Mouse (Mus musculus): ENCODE results near the gene Tmem163. TPM values are rescaled to one million over a fixed set of nuclear protein-coding genes. Genes with fewer than 3 reads are reported as not detected.

Gene Tmem163
- total and polyA plus RNA-seq, 3 experiments: 0.05 TPM; not detected in 2

- Histone ChIP-seq H3K4me3 (ENCODE audit: low read depth, low read length) (no peak overlapping the region), H3K9me3 (replicated peaks) (peaks cover 53% of the 10 kb centered on the region), H3K27me3 (ENCODE audit: insufficient read depth, low read length) (no peaks in the 10 kb centered on the region), H3K36me3 (replicated peaks) (no peaks in the 10 kb centered on the region), H3K4me1 (ENCODE audit: insufficient read depth, low read depth, low read length) (no peaks in the 10 kb centered on the region)
- ATAC-seq (ENCODE audit: extremely low read depth, insufficient number of reproducible peaks, low FRiP score, poor library complexity, severe bottlenecking) (no peak), DNase-seq (ENCODE audit: low spot score) (no peak)
- TF ChIP-seq CTCF (IDR thresholded peaks at IDR 0.05; ENCODE audit: low read depth, low read length) (no peak), TAL1 (conservative IDR thresholded peaks at IDR 0.05; ENCODE audit: low read depth, low read length) (no peak), GATA2 (IDR thresholded peaks at IDR 0.05; ENCODE audit: borderline replicate concordance, low read depth, low read length) (no peak), POLR2AphosphoS5 (IDR thresholded peaks at IDR 0.05; ENCODE audit: insufficient replicate concordance, low read depth, low read length) (no peak), GATA1 (IDR thresholded peaks at IDR 0.05; ENCODE audit: borderline replicate concordance, low read length) (no peak)
Observed at GRCm38 (mm10) chr1:127537204-127538038, 141.9 kb downstream of the Tmem163 start.

- DNase-seq (ENCODE audit: low spot score): no peak
- no peak for TF ChIP-seq GATA1 (IDR thresholded peaks at IDR 0.05; ENCODE audit: borderline replicate concordance, low read length)
- no peak for ATAC-seq (ENCODE audit: extremely low read depth, insufficient number of reproducible peaks, low FRiP score, poor library complexity, severe bottlenecking)
- Histone ChIP-seq H3K36me3 (replicated peaks) (no peaks in the 10 kb centered on the region), H3K4me3 (ENCODE audit: low read depth, low read length) (no peak overlapping the region), H3K9me3 (replicated peaks) (peaks cover 45% of the 10 kb centered on the region), H3K4me1 (ENCODE audit: insufficient read depth, low read depth, low read length) (no peaks in the 10 kb centered on the region), H3K27me3 (ENCODE audit: insufficient read depth, low read length) (no peaks in the 10 kb centered on the region)
Observed at GRCm38 (mm10) chr1:127536448-127536847, 142.9 kb downstream of the Tmem163 start.

DNA sequence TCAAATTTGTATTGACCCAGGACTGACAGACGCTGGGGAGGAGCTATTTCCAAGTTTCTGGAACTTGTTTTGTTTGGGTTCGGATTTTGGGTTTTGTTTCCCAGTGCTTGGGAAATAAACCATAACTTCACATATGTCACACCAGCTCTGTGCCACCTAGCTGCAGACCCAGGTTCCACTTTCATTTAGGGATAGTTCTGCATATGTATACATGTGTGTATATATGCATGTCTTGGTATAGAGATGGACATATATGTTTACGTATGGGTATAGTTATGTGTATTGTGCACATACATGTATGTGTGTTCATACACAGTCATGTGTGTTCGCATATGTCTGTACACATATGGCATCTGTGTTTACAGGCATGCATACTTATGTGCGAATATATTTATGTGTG lies 147.6 kb downstream of the Tmem163 start:
- no peak for DNase-seq (ENCODE audit: low spot score)
- H3K9me3 ChIP-seq (replicated peaks): peaks cover 30% of the 10 kb centered on the region
- no peaks in the 10 kb centered on the region for H3K4me1 ChIP-seq (ENCODE audit: insufficient read depth, low read depth, low read length)
- no peak for ATAC-seq (ENCODE audit: extremely low read depth, insufficient number of reproducible peaks, low FRiP score, poor library complexity, severe bottlenecking)
- H3K27me3 ChIP-seq (ENCODE audit: insufficient read depth, low read length): no peaks in the 10 kb centered on the region
- H3K36me3 ChIP-seq (replicated peaks): no peaks in the 10 kb centered on the region
- H3K4me3 ChIP-seq (ENCODE audit: low read depth, low read length): no peak overlapping the region
- no peak for TF ChIP-seq GATA1 (IDR thresholded peaks at IDR 0.05; ENCODE audit: borderline replicate concordance, low read length)
- TF ChIP-seq CTCF (IDR thresholded peaks at IDR 0.05; ENCODE audit: low read depth, low read length): no peak
- no peak for TF ChIP-seq POLR2AphosphoS5 (IDR thresholded peaks at IDR 0.05; ENCODE audit: insufficient replicate concordance, low read depth, low read length)
- no peak for TF ChIP-seq TAL1 (conservative IDR thresholded peaks at IDR 0.05; ENCODE audit: low read depth, low read length)
- TF ChIP-seq GATA2 (IDR thresholded peaks at IDR 0.05; ENCODE audit: borderline replicate concordance, low read depth, low read length): no peak

DNA sequence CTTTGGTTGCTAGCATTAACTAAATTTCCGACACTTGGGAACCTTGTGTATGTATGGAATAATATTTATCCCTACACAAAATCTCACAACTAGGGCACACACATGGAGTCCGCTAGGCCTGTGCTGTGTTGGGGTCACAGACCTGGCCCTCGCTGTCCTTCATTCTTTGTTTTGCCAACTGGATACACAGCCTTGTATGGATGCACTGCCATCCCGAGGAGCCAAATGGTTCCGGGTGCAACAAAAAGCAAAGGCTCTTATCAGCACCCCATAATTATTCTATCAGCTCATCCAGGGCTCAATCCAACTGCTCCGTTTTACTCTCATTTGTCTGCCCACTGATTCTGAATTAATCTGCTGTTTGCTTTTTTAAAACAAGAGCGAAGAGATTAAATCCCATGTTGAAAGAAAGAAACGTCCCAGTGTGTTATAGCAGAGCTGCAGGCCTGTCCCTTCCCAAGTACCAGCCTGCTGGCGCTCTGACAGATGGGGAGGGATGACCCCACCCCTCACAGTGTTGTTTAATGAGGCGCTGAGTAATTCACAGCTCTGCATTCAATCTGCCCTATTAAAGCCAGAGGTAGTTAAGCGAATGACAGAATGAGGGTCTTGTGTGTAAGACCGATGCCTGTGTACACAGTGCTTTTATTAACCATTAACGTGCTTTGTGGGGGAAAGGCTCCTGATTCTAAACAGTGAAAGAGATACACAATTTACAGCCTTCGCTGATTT lies 148.3 kb downstream of the Tmem163 start:
- Histone ChIP-seq H3K9me3 (replicated peaks) (peaks cover 27% of the 10 kb centered on the region), H3K36me3 (replicated peaks) (no peaks in the 10 kb centered on the region), H3K4me3 (ENCODE audit: low read depth, low read length) (no peak overlapping the region), H3K27me3 (ENCODE audit: insufficient read depth, low read length) (no peaks in the 10 kb centered on the region), H3K4me1 (ENCODE audit: insufficient read depth, low read depth, low read length) (no peaks in the 10 kb centered on the region)
- ATAC-seq (ENCODE audit: extremely low read depth, insufficient number of reproducible peaks, low FRiP score, poor library complexity, severe bottlenecking): no peak
- DNase-seq (ENCODE audit: low spot score): no peak
- no peak for TF ChIP-seq TAL1 (conservative IDR thresholded peaks at IDR 0.05; ENCODE audit: low read depth, low read length)
- no peak for TF ChIP-seq GATA1 (IDR thresholded peaks at IDR 0.05; ENCODE audit: borderline replicate concordance, low read length)
- no peak for TF ChIP-seq CTCF (IDR thresholded peaks at IDR 0.05; ENCODE audit: low read depth, low read length)
- no peak for TF ChIP-seq POLR2AphosphoS5 (IDR thresholded peaks at IDR 0.05; ENCODE audit: insufficient replicate concordance, low read depth, low read length)
- no peak for TF ChIP-seq GATA2 (IDR thresholded peaks at IDR 0.05; ENCODE audit: borderline replicate concordance, low read depth, low read length)

DNA sequence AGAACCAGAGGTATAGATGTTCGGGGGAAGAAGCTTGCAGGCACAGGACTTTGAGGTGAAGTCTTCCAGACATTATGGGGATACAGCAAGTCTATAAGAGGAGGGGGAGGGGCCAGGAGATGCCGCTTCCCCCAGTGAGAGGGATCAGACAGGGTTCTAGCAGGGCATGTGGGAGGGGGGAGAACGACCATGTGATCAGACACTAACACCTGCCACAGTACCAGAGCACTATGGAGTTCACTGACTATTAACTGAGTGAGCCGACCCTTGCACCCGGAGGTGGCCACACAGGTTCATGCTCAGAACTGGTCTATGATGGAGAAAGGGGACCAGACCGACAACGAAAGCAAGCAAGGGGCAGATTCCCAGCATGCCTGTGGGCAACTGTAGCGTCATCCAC lies 156.0 kb downstream of the Tmem163 start:
- H3K4me3 ChIP-seq (ENCODE audit: low read depth, low read length): no peak overlapping the region
- TF ChIP-seq TAL1 (conservative IDR thresholded peaks at IDR 0.05; ENCODE audit: low read depth, low read length) (no peak), POLR2AphosphoS5 (IDR thresholded peaks at IDR 0.05; ENCODE audit: insufficient replicate concordance, low read depth, low read length) (no peak)
- no peaks in the 10 kb centered on the region for H3K27me3 ChIP-seq (ENCODE audit: insufficient read depth, low read length)
- H3K9me3 ChIP-seq (replicated peaks): peaks cover 24% of the 10 kb centered on the region
- DNase-seq (ENCODE audit: low spot score): no peak
- H3K36me3 ChIP-seq (replicated peaks): no peaks in the 10 kb centered on the region
- no peak for ATAC-seq (ENCODE audit: extremely low read depth, insufficient number of reproducible peaks, low FRiP score, poor library complexity, severe bottlenecking)
- no peaks in the 10 kb centered on the region for H3K4me1 ChIP-seq (ENCODE audit: insufficient read depth, low read depth, low read length)

DNA sequence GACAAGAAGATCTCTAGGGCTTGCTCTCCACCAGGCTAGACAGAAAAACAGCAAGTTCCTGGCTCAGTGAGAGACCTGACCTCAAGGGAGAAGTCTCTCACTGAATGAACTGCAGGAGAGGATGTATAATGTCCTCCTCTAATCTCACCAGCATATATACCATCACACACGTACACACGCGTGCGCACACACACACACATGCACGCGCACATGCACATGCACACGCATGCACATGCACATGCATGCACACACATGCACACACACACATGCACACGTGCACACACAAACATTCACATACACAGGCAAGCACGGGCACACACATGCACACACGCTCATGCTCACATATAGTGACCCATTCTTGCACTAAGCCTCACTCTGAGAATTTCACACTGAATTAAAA lies 164.5 kb downstream of the Tmem163 start:
- H3K4me3 ChIP-seq (ENCODE audit: low read depth, low read length): no peak overlapping the region
- TF ChIP-seq GATA1 (IDR thresholded peaks at IDR 0.05; ENCODE audit: borderline replicate concordance, low read length) (no peak), POLR2AphosphoS5 (IDR thresholded peaks at IDR 0.05; ENCODE audit: insufficient replicate concordance, low read depth, low read length) (no peak), GATA2 (IDR thresholded peaks at IDR 0.05; ENCODE audit: borderline replicate concordance, low read depth, low read length) (no peak)

More for the DNA sequence above, 164.5 kb downstream of the Tmem163 start:
- no peak for DNase-seq (ENCODE audit: low spot score)
- H3K27me3 ChIP-seq (ENCODE audit: insufficient read depth, low read length): no peaks in the 10 kb centered on the region
- H3K9me3 ChIP-seq (replicated peaks): peaks cover 59% of the 10 kb centered on the region
- H3K36me3 ChIP-seq (replicated peaks): no peaks in the 10 kb centered on the region
- no peak for ATAC-seq (ENCODE audit: extremely low read depth, insufficient number of reproducible peaks, low FRiP score, poor library complexity, severe bottlenecking)
- no peaks in the 10 kb centered on the region for H3K4me1 ChIP-seq (ENCODE audit: insufficient read depth, low read depth, low read length)

Data from G1E (cell line).